Mouse (Mus musculus) cortical plate, adult 2 months (tissue): ENCODE measurements around the gene Dcaf4.

Source experiments
- CTCF ChIP-seq: fragments of 200-500 bp; IDR thresholded peaks from 2 replicates; pipeline ENCODE4 v1.5.1; 2011; ENCODE audit warnings: mild to moderate bottlenecking, control low read depth, low read length; ENCODE audit not compliant: insufficient read depth; ENCODE audit errors: extremely low read depth
- POLR2A ChIP-seq: fragments of 200-500 bp; IDR thresholded peaks from 2 replicates; pipeline ENCODE4 v1.6.1; 2011; ENCODE audit warnings: mild to moderate bottlenecking, low read length, control low read depth; ENCODE audit not compliant: insufficient read depth; ENCODE audit errors: extremely low read depth

DNA sequence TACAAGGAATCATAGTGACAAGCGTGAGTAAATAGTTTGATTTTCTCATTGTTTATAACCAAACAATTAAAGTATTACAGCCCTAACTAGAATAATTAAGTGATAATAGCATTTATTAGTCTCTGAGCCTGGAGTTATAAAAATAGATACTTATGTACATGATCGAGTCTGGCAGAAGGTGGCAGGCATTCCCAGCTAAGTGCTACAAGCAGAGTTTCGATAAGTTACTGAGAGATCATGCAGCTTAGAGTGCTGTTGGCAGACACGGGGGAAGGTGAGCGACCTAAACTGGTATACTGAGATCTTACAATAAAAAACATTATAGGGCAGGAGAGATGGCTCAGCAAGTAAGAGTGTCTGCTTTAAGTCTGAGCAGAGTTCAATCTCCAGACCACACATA, 36.6 kb upstream of the Dcaf4 start:
- no peak for TF ChIP-seq POLR2A
- TF ChIP-seq CTCF, result no peak
